ENCODE assay signal across 8 mouse cellular contexts in the genomic region with DNA sequence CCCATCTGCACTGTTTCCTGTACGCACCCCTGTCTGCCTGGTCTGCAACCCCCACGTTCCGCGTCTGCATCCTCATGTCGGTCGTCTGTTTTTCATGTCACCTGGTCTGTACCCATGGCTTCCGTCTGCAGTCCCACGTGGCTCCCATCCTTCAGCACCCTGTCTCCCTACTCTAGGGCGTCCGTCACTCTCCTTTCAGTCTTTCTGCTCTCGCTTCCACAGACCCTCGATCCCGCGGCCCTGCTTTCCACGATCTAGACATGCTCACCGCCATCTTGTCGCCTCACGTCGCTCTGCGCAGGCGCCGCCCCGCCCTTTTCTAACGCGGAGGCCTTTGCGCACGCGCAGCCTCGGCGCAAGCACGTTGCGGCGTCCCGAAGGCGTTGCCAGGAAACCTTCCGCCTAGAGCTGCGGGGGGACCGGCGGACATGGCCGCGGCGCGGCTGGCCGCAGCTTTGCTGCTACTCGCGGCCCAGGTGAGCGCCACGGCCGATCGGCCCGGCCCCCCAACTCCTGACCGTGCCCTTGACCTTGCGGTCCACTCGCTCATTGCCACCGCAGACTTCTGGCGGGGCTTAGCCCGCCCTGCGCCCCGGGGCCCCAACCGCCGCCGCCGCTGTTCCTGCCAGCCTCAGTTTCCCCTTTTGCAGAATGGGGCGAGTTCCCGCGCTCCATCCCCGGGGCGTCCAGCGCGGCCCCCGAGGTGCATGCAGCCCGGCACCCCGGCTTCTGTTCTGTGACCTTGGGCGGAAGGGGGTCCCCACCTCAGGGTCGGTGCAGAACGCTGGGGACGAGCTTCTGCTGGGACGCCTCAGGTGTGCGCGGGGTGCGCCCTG. TPM values are rescaled to one million over a fixed set of nuclear protein-coding genes. Genes with fewer than 3 reads are reported as not detected.
DNase-seq lines count a peak whose midpoint lies in the region; ATAC-seq lines count a peak whose summit lies in the region.

A gene (minus strand): TSS at position 297 of the 836 bp plus-strand sequence.
A gene (plus strand): TSS at position 363 of the 836 bp plus-strand sequence.

- no peaks in the 10 kb centered on the region for H3K9me3 ChIP-seq in hindbrain, embryonic 12.5 days (replicated peaks)

- H3K4me3 ChIP-seq in hindbrain, embryonic 12.5 days = peak within 1 kb of the TSS; percentile 79

- peaks cover 25% of the 10 kb centered on the region for H3K36me3 ChIP-seq in hindbrain, embryonic 12.5 days

- peak within 1 kb of the TSS; percentile 86 for H3K9ac ChIP-seq in hindbrain, embryonic 12.5 days

- H3K27ac ChIP-seq in hindbrain, embryonic 12.5 days = peak within 1 kb of the TSS; percentile 32

- under 1% methylated on average over 79 of the region's 81 CpGs for WGBS in hindbrain, embryonic 12.5 days

- DNase-seq in Muller cell, postnatal 12 days (ENCODE audit: inconsistent ontology term) = peak; percentile 96
- peak; percentile 96 for DNase-seq in cerebellum, adult 9-11 months
- peak; percentile 92 to 95 for DNase-seq in frontal cortex, postnatal 10 days (ENCODE audit: low spot score in 2 of 2)
- DNase-seq in layer of hippocampus, postnatal 14 days (ENCODE audit: low spot score in 2 of 2) = peak; percentile 97 to 98
- peak; percentile 98 for DNase-seq in lung, postnatal 14 days
- DNase-seq in retina, adult 2 months (ENCODE audit: low read depth, low spot score) = peak; percentile 92
- peak; percentile 97 to 98 for DNase-seq in thymus, postnatal 36 days

- no peaks in the 10 kb centered on the region; the same call in 1 of the 2 replicates for H3K27me3 ChIP-seq in hindbrain, embryonic 12.5 days

- peak within 1 kb of the TSS; percentile 88 for H3K4me2 ChIP-seq in hindbrain, embryonic 12.5 days (replicated peaks)

- H3K4me1 ChIP-seq in hindbrain, embryonic 12.5 days = peaks cover 40% of the 10 kb centered on the region

- ATAC-seq in hindbrain, embryonic 12.5 days (ENCODE audit: low FRiP score) = peak; percentile 76

RNA-seq across cellular contexts. Expression of the first gene that starts in this region (rescaled TPM):
- 214 and 250 TPM in 2 replicates for polyA plus RNA-seq in hindbrain, embryonic 12.5 days (2016; fragmentation: Nextera tagmentation; extraction: Ambion mirVana)
- 10 to 100 TPM; 47.7 to 50.5 TPM for total RNA-seq in layer of hippocampus, postnatal 14 days (2021)

RNA-seq across cellular contexts. Expression of the second gene that starts in this region (rescaled TPM):
- 56.6 and 58.8 TPM in 2 replicates for polyA plus RNA-seq in hindbrain, embryonic 12.5 days (2016; fragmentation: Nextera tagmentation; extraction: Ambion mirVana)
- total RNA-seq in layer of hippocampus, postnatal 14 days (2021) = 10 to 100 TPM; 71.2 to 71.4 TPM

Comparison
In these comparisons a context has a peak if more than half of its experiments do, and no peak if none do; other contexts are left out.
1. Peak in every context shown above with its lines: DNase-seq, ATAC-seq, H3K4me3 ChIP-seq and H3K27ac ChIP-seq.